Mouse (Mus musculus) limb, embryonic 15.5 days (tissue): ENCODE data around the gene Fgfr2. TPM values are rescaled to one million over a fixed set of nuclear protein-coding genes. Genes with fewer than 3 reads are reported as not detected.

Source experiments
- ATAC-seq: fragments of 200-750 bp; cut with Nextera tagmentation; 2 replicates; pipeline ENCODE4 v1.8.0; 2017; ENCODE audit warnings: low read depth, moderate TSS enrichment; ENCODE audit not compliant: insufficient number of reproducible peaks, low FRiP score, low TSS enrichment
- H3K27ac ChIP-seq: fragments of 300-500 bp; sonication (generic); 2 replicates; pipeline ENCODE4 v1.5.1; 2015; ENCODE audit warnings: moderate library complexity, mild to moderate bottlenecking, inconsistent platforms
- H3K27me3 ChIP-seq: fragments of 300-500 bp; sonication (generic); 2 replicates; pipeline ENCODE4 v1.6.1; 2015; ENCODE audit warnings: inconsistent platforms
- H3K36me3 ChIP-seq: fragments of 300-500 bp; sonication (generic); 2 replicates; pipeline ENCODE4 v1.6.1; 2015; ENCODE audit warnings: inconsistent platforms
- H3K4me1 ChIP-seq: fragments of 300-500 bp; sonication (generic); 2 replicates; pipeline ENCODE4 v1.6.1; 2015; ENCODE audit warnings: inconsistent platforms
- H3K4me2 ChIP-seq: fragments of 300-500 bp; sonication (generic); 2 replicates; pipeline ENCODE4 v1.6.1; 2015; ENCODE audit warnings: mild to moderate bottlenecking, inconsistent platforms
- H3K4me3 ChIP-seq: fragments of 300-500 bp; sonication (generic); 2 replicates; pipeline ENCODE4 v1.5.1; 2015; ENCODE audit warnings: mild to moderate bottlenecking, inconsistent platforms
- H3K9ac ChIP-seq: fragments of 300-500 bp; sonication (generic); 2 replicates; pipeline ENCODE4 v1.6.1; 2015; ENCODE audit warnings: inconsistent platforms
- H3K9me3 ChIP-seq: fragments of 300-500 bp; sonication (generic); 2 replicates; pipeline ENCODE4 v1.6.1; 2016; ENCODE audit warnings: inconsistent platforms
- WGBS: fragments of 180-500 bp; shearing (Covaris S2); methylation state at CpG from one replicate; pipeline ENCODE4 v1.1.7; 2015; 5-methylcytosine and 5-hydroxymethylcytosine counted together
- polyA plus RNA-seq: library from polyadenylated mRNA; unstranded; fragments of >200 nt; fragmentation: Nextera tagmentation; extraction: Ambion mirVana; gene quantifications from 2 replicates; pipeline ENCODE4 v1.2.1, GENCODE M21; 2015

Fgfr2 gene
- polyA plus RNA-seq, 1 experiment from 2014 or later: 101 TPM

DNA sequence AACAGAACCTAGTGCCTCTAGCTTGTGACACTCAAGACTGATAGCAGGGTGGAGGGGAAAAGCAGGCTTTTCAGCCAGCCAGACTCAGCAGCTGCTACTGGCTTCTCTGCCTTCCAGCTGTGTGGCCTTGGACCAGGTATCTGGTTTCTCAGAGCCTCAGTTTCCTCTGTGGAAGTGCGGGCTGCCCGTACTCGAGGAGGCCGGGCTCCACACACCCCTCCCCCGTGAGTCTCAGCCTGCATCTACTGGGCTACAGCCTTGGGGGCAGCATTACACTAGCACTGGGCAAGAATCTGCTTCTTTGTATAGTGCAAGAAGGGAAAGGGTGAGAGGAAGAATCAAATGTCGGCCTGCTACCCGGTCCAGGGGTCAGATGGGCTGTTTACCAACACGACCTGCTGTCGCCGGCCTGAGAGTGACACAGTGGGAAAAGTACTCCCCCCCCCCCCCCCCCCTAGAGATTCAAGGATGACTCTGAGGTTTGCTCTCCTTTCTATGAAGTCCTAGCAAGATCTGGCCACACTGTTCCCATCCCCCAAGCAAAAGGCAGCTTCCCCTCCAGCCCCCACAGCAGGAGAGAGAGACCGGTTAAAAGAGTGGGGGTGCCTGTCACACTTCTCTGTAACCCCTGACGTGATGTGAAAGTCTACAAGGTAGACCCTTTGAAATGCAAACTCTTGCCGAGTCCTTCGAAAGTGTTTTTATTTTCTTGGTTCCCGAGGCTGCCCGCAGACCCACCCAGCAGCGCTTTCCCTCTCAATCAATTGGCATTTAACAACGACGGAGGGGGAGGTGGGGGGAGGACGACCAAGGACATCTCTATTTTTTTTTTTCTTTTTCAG is 314.1 kb downstream of the Fgfr2 start:
- WGBS: 9% methylated on average over 20 of the region's 20 CpGs
- peak overlapping the region; percentile 84 for H3K27ac ChIP-seq
- H3K4me2 ChIP-seq: peak overlapping the region; percentile 25
- peaks cover 78% of the 10 kb centered on the region for H3K4me1 ChIP-seq
- H3K9ac ChIP-seq: 0 out of 2 replicates have a peak overlapping the region, but pooled peaks have one; percentile 20
- H3K9me3 ChIP-seq: no peaks in the 10 kb centered on the region
- no peaks in the 10 kb centered on the region; the same call in 1 of the 2 replicates for H3K36me3 ChIP-seq
- no peak overlapping the region for H3K4me3 ChIP-seq
- H3K27me3 ChIP-seq: no peaks in the 10 kb centered on the region
- 0 out of 2 replicates have a peak, but pooled peaks have one; percentile 4 for ATAC-seq

DNA sequence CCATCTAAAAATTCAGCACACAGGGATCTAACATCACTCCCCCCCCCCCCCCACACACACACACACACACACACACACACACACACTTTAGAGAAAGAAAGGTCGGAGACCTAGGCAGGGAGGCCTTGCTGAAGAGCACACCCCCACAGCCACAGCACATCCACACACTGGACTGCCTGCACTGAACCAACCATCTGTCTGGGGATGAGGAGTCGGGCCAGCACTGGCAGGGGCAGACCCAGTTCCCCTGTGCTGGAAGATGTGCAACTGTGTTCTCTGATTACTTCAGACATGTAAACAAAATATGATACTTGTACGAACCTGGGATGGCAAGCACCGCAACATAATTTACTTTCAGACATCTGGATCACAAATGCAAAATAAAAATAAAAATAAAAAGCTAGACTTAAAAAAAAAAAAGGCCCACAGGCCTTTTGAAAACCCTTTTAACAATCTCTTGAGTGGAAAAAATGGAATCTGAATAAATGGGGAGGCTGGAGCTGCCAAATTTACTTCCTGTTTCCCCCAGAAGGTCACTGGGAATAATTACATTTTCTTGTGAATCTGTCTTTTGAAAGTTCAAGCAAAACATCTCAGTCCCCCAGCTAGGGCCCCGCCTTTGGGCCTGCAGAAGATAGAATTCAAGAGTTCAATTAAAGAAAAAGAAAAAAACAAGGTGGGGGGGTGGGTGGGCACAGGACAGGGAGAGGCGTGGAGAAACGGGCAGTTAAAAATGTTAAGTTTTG is 314.9 kb downstream of the Fgfr2 start:
- Histone ChIP-seq H3K4me1 (peaks cover 87% of the 10 kb centered on the region), H3K9me3 (no peaks in the 10 kb centered on the region), H3K36me3 (no peaks in the 10 kb centered on the region; the same call in 1 of the 2 replicates), H3K9ac (no peak overlapping the region), H3K4me2 (peak overlapping the region; percentile 25; the same call in 1 of the 2 replicates), H3K27ac (peak overlapping the region; percentile 84), H3K4me3 (no peak overlapping the region), H3K27me3 (no peaks in the 10 kb centered on the region)
- 43% methylated on average over 7 of the region's 7 CpGs for WGBS
- no peak for ATAC-seq

DNA sequence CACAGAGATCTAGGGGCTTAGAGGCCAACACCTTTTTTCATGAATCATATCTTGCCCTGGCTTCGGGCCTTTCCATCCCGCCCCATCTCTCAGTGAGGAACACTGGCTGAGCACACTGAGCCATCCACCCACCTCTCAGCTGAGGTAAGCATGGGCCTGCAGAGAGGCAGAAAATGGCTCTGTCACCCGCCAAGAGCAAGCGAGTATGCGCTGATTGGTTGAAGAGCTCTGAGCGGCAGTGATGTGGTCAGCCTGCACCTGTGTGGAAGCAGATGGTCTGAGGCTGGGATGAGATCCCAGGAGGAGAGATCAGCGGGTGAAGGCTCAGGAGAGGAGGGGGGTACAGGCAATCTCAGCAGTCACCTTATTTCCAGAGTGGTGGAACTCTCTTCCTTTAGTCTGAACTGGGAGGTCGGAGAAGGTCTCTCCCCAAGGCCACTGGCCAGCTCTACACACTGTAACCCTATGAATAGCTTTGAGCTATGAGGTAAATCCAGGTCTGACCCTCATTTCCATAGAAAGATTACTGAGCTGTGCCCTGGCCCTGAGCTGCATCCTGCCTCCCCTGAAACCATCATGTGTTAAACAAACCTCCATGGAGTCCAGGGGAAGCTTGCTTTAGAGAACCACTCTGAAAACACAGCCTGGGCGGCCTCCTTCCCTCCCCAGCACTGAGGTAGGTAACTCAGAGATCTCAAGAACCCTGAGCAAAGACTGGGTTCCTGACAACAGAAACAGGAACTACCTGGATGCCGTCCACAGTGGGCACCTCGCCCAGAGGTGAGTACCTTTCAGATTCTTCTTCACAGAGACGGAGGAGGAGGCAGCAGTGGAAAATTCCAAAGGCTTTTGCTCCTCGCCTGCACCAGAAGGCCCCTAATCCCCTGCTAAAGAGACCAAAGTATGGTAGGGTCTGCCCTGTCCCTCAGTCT is 316.0 kb downstream of the Fgfr2 start:
- no peak overlapping the region for H3K4me3 ChIP-seq
- H3K4me1 ChIP-seq: peaks cover 92% of the 10 kb centered on the region
- no peaks in the 10 kb centered on the region for H3K27me3 ChIP-seq
- no peak overlapping the region for H3K9ac ChIP-seq
- 63% methylated on average over 13 of the region's 13 CpGs for WGBS
- no peaks in the 10 kb centered on the region for H3K9me3 ChIP-seq
- no peaks in the 10 kb centered on the region; the same call in 1 of the 2 replicates for H3K36me3 ChIP-seq
- peak overlapping the region; percentile 84 for H3K27ac ChIP-seq
- H3K4me2 ChIP-seq: no peak overlapping the region
- ATAC-seq: no peak

DNA sequence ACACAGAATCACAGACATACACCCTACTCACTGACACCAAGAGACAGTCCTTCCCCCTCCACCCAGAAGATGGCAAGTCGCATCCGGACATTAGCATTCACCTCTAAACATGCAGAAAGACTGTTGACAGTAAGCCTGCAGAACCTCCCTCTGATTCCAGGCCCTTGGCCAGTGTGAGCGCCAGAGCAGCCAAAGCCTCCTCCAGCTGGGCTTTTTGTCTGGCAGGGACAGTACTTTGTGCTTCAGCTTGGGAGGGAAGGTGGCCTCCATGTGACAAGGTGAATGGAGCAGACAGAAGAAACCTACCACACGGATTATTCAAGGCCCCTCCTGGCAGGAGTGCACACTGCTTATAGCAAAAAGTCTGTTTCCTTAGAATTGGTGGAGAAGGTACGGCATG is 316.9 kb downstream of the Fgfr2 start:
- WGBS: 77% methylated on average over 5 of the region's 5 CpGs
- Histone ChIP-seq H3K4me2 (no peak overlapping the region), H3K36me3 (no peaks in the 10 kb centered on the region; the same call in 1 of the 2 replicates), H3K9ac (no peak overlapping the region), H3K27me3 (no peaks in the 10 kb centered on the region), H3K27ac (peak overlapping the region; percentile 84), H3K4me1 (peaks cover 83% of the 10 kb centered on the region), H3K9me3 (no peaks in the 10 kb centered on the region), H3K4me3 (no peak overlapping the region)
- ATAC-seq: no peak

DNA sequence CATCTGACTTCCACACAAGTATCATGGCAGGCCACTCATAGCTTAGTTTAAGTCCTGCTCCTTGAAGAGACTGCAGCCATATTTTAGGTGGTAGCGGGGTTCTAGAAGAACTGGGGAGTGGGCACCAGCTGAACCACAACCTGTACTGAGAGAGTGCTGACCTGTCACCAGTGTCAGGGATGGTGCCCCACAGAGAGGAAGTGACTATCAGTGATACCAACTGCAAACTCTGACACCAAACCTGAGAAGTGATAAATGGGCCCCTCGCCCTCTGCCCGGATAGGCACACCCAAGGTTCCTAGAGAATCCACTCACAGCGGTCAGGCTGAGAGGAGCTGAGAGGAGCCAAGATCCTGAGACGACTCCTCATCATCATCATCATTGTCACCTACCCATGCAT is 318.2 kb downstream of the Fgfr2 start:
- Histone ChIP-seq H3K27me3 (no peaks in the 10 kb centered on the region), H3K4me1 (peaks cover 72% of the 10 kb centered on the region), H3K9ac (no peak overlapping the region), H3K4me2 (no peak overlapping the region), H3K4me3 (no peak overlapping the region), H3K27ac (0 out of 2 replicates have a peak overlapping the region, but pooled peaks have one; percentile 7), H3K36me3 (no peaks in the 10 kb centered on the region; the same call in 1 of the 2 replicates), H3K9me3 (no peaks in the 10 kb centered on the region)
- no peak for ATAC-seq
- 89% methylated on average over 5 of the region's 5 CpGs for WGBS

DNA sequence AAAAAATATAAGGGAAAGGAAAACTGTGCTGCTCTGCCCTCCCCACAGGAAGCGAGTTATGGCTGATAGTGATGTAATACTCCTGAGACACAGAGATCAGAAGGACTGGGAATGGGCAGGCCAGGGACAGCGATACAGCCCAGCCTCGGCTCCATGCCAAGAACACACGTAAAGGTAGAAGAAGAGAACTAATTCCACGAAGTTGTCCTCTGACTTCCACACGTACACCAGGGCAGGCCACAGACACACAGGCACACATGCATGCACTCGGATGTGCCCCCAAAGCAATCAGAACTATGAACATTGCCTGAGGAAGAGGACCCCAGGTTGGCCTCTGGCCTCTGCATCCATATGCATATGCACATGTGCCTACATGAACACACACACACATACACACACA is 318.7 kb downstream of the Fgfr2 start:
- Histone ChIP-seq H3K9me3 (no peaks in the 10 kb centered on the region), H3K27ac (0 out of 2 replicates have a peak overlapping the region, but pooled peaks have one; percentile 7), H3K4me1 (peaks cover 70% of the 10 kb centered on the region), H3K36me3 (no peaks in the 10 kb centered on the region; the same call in 1 of the 2 replicates), H3K4me2 (no peak overlapping the region), H3K9ac (no peak overlapping the region), H3K4me3 (no peak overlapping the region), H3K27me3 (no peaks in the 10 kb centered on the region)
- WGBS: 57% methylated on average over 7 of the region's 7 CpGs
- ATAC-seq: no peak

DNA sequence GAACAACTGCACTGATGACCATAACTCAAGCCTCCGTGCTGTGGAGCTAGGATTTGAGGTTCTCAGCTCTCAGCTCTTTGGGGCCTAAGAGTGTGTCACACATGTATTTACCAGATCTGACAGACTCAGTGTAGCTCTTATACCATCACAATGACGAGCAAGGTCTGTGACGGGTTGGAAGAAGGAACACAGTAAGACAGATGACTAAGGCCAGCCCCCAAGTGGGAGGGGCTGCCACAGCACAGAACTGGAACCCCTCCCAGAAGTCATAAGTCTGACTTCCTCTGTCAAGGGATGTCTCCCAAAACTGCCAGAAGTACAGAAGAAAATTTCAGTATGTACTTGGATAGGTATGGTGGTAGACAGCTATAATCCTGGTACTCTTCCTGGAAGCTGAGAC is 319.2 kb downstream of the Fgfr2 start:
- ATAC-seq: peak; percentile 22; the same call in 1 of the 2 replicates
- WGBS: 64% methylated on average over 3 of the region's 3 CpGs

DNA sequence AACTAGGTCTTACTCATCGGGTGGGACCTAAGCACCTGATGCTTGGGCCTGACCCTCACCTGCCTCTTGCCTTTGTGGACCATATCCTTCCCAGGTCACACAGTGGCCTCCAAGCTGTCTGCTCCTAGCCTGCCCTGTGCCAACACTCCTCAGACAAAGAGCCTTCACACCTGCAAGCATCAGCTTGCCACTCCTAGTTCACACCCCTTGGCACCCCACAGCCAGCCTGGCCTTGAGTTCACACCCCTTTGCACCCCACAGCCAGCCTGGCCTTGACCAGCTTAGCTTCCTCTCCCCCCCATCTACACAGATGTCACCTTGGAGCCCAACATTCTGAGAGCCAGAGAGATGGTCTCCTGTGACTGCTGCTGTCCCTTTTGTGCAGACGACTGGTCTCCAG is 319.8 kb downstream of the Fgfr2 start:
- H3K36me3 ChIP-seq: peaks cover 3% of the 10 kb centered on the region; the same call in 1 of the 2 replicates
- H3K4me1 ChIP-seq: peaks cover 61% of the 10 kb centered on the region
- no peak overlapping the region for H3K9ac ChIP-seq

More for the DNA sequence above, 319.2 kb downstream of the Fgfr2 start:
- Histone ChIP-seq H3K4me3 (no peak overlapping the region), H3K27me3 (no peaks in the 10 kb centered on the region), H3K9me3 (no peaks in the 10 kb centered on the region), H3K36me3 (no peaks in the 10 kb centered on the region; the same call in 1 of the 2 replicates), H3K9ac (no peak overlapping the region), H3K4me1 (peaks cover 68% of the 10 kb centered on the region), H3K4me2 (no peak overlapping the region), H3K27ac (0 out of 2 replicates have a peak overlapping the region, but pooled peaks have one; percentile 28)

DNA sequence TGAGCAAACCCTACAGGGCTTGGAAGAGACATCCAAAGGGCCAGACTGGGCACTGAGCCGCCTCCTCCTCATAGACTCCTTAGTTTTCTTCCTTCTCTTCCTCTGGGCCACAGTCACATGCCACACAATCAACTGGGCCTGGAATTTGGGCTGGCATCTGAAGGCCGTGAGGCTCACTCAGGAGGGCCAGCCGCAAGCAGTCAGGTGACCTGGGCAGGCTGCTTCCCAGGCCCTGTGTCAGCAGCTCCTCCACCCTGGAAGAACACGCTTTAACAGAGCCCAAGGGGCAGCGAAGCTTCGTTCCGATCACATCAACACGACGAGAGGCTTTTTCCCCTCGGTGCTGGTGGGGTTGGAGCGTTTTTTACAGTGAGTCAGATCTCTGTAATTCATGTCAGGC is 320.5 kb downstream of the Fgfr2 start:
- 73% methylated on average over 11 of the region's 11 CpGs for WGBS
- H3K4me1 ChIP-seq: peaks cover 55% of the 10 kb centered on the region
- H3K4me3 ChIP-seq: no peak overlapping the region
- H3K36me3 ChIP-seq: peaks cover 4% of the 10 kb centered on the region; the same call in 1 of the 2 replicates
- ATAC-seq: no peak
- no peak overlapping the region for H3K9ac ChIP-seq
- H3K4me2 ChIP-seq: no peak overlapping the region
- H3K27me3 ChIP-seq: no peaks in the 10 kb centered on the region
- H3K27ac ChIP-seq: 0 out of 2 replicates have a peak overlapping the region, but pooled peaks have one; percentile 35
- H3K9me3 ChIP-seq: no peaks in the 10 kb centered on the region

More for the DNA sequence above, 319.8 kb downstream of the Fgfr2 start:
- H3K4me2 ChIP-seq: no peak overlapping the region
- 78% methylated on average over 2 of the region's 2 CpGs for WGBS
- no peaks in the 10 kb centered on the region for H3K27me3 ChIP-seq
- no peaks in the 10 kb centered on the region for H3K9me3 ChIP-seq
- no peak overlapping the region for H3K4me3 ChIP-seq
- no peak for ATAC-seq
- H3K27ac ChIP-seq: no peak overlapping the region

DNA sequence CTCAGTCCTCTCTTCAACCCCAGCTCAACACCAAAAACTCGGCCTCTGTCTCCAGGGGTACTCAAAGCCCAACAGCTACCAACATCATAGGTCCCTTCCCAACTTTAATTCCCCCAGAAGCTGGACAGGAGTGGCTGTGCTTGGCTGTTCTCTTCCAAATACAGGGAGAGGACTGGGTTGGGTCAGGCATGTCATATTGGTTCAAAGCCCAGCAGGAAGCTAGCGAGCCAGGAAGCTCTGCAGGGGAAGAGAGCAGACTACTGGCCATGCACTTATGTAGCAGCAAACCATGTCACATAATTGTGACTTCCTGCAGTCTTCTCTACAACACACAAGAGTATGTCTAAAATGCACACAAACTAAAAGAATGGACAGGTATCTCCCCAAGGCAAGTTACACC is 321.1 kb downstream of the Fgfr2 start:
- Histone ChIP-seq H3K36me3 (peaks cover 4% of the 10 kb centered on the region; the same call in 1 of the 2 replicates), H3K27me3 (no peaks in the 10 kb centered on the region), H3K4me2 (no peak overlapping the region), H3K9me3 (no peaks in the 10 kb centered on the region), H3K27ac (no peak overlapping the region), H3K9ac (no peak overlapping the region), H3K4me1 (peaks cover 49% of the 10 kb centered on the region), H3K4me3 (no peak overlapping the region)
- no peak for ATAC-seq
- WGBS: 70% methylated on average over 2 of the region's 2 CpGs

DNA sequence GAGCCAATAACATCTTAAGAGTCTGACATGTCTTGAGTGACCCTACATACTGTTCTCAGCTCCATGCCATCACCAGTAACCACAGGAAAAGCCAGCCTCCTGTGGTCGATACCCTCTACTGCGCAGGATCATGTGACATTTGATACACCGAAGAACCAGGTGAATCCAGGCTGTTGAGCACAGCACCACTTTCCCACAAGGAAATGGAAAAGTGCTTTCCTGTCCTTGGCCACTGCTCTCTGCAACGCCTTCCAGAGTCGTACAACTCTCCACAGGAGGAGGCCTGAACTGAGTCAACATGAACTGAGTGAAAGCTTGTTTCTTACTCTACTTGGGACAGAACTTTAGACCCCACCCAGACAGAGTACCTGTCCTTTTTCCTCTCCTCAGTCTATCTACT is 321.6 kb downstream of the Fgfr2 start:
- H3K36me3 ChIP-seq: peaks cover 4% of the 10 kb centered on the region; the same call in 1 of the 2 replicates
- H3K27ac ChIP-seq: no peak overlapping the region
- no peaks in the 10 kb centered on the region for H3K9me3 ChIP-seq
- WGBS: 77% methylated on average over 5 of the region's 5 CpGs
- H3K27me3 ChIP-seq: no peaks in the 10 kb centered on the region
- H3K4me1 ChIP-seq: peaks cover 43% of the 10 kb centered on the region
- H3K4me2 ChIP-seq: no peak overlapping the region
- no peak overlapping the region for H3K9ac ChIP-seq
- no peak for ATAC-seq
- no peak overlapping the region for H3K4me3 ChIP-seq
